Mouse (Mus musculus): ENCODE data around the gene Adora2b. TPM values are rescaled to one million over a fixed set of nuclear protein-coding genes. Genes with fewer than 3 reads are reported as not detected.

Adora2b gene
- polyA plus RNA-seq, 1 experiment from 2014 or later: 3.5 TPM

DNA sequence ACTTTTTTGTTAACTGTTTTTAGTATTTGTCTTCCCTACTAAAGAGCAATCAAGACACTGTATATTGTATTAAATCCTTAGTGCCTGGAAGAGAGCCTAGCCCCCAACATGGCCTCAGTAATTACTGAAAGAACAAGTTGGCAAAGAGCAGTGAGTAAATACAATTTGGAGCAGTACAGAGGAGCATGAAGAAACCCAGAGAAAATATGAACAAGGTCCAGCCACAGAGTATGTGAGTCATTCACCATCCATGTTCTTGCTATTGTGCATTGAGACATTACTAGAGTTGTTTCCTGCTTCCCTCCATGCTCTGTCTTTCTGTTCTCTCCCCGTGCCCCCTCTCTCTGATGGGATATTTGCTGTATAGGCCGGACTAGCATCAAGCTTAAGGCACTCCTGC, 45.3 kb downstream of the Adora2b start:
- no peaks in the 10 kb centered on the region for H3K27me3 ChIP-seq
- no peaks in the 10 kb centered on the region for H3K9me3 ChIP-seq
- no peak overlapping the region for H3K27ac ChIP-seq (replicated peaks)
- no peak overlapping the region for H3K4me3 ChIP-seq
- no peaks in the 10 kb centered on the region; the same call in 1 of the 2 replicates for H3K4me1 ChIP-seq
- no peak for ATAC-seq (ENCODE audit: low FRiP score, low read depth)
- H3K36me3 ChIP-seq: peaks cover 24% of the 10 kb centered on the region
- no peak overlapping the region for H3K4me2 ChIP-seq (replicated peaks)
- 80% methylated on average over 2 of the region's 2 CpGs for WGBS
- H3K9ac ChIP-seq (replicated peaks): no peak overlapping the region

DNA sequence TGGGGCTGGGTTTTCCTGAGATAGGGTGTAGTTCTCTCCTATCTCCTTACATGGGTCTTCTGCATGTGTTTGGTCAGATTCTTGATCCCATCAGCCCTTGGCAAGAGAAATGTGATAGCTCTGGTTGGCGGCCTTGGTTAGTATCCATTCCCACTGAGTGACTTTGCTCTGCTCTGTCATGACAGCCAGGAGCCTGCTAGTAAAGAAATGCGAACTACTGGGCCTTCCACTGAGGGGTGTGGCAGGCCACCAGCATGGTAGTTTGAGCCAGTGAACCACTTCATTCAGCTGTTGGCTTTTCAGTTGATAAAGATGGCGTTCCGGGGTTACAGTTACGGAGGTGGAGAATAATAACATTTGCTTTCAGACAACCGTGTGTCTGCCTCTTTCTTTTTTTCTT, 50.1 kb downstream of the Adora2b start:
- Histone ChIP-seq H3K27ac (replicated peaks) (no peak overlapping the region), H3K36me3 (peaks cover 6% of the 10 kb centered on the region; the same call in 1 of the 2 replicates), H3K4me1 (no peaks in the 10 kb centered on the region; the same call in 1 of the 2 replicates), H3K4me2 (replicated peaks) (no peak overlapping the region), H3K9me3 (no peaks in the 10 kb centered on the region), H3K9ac (replicated peaks) (no peak overlapping the region), H3K27me3 (no peaks in the 10 kb centered on the region), H3K4me3 (no peak overlapping the region)
- WGBS: 91% methylated on average over 6 of the region's 6 CpGs
- ATAC-seq (ENCODE audit: low FRiP score, low read depth): no peak

DNA sequence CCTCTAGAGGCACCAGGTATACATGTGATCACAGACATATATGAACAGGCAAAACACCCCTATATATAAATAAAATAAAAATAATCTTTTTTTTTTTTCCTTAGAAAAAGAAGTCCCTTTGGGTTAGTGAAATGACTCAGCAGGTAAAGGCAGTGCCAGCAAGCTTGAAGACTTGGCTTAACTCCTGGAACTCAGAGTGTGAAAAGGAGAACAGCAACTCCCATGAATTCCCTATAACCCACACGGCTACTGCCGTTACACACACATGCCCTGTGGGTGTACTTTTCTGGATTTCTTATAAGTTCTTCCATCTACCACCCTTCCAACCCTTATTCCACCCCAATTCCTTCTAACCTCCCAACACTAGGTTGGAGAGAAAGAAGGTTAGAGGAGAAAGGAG, 57.1 kb downstream of the Adora2b start:
- H3K4me3 ChIP-seq: no peak overlapping the region
- H3K27me3 ChIP-seq: no peaks in the 10 kb centered on the region
- no peak overlapping the region for H3K27ac ChIP-seq (replicated peaks)
- no peaks in the 10 kb centered on the region for H3K9me3 ChIP-seq
- no peak overlapping the region for H3K9ac ChIP-seq (replicated peaks)
- peaks cover 26% of the 10 kb centered on the region for H3K36me3 ChIP-seq
- H3K4me1 ChIP-seq: no peaks in the 10 kb centered on the region
- H3K4me2 ChIP-seq (replicated peaks): no peak overlapping the region
- 96% methylated on average over 2 of the region's 2 CpGs for WGBS
- no peak for ATAC-seq (ENCODE audit: low FRiP score, low read depth)

DNA sequence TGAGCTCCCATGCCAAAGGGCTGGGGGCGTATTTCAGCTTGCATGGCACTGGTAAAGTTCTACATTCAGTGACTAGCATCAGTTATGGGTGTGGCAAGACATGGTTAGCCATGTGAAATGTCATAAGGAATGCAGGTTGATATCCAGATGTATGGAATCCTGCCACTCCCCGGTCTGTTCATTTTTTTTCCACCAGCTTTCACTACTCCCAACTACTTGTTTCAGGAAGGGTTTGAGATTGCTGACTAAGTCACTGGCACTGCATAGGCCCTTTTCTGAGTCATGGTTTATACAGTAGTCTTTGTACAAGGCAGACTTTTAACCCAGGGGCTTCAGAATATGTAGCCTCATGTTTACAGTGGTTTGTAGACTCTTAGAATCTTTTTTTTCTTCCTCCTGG, 60.5 kb downstream of the Adora2b start:
- 98% methylated on average over 2 of the region's 2 CpGs for WGBS
- H3K27ac ChIP-seq (replicated peaks): no peak overlapping the region
- no peak overlapping the region for H3K4me3 ChIP-seq
- peaks cover 50% of the 10 kb centered on the region for H3K36me3 ChIP-seq
- H3K9ac ChIP-seq (replicated peaks): no peak overlapping the region
- H3K27me3 ChIP-seq: no peaks in the 10 kb centered on the region
- H3K4me2 ChIP-seq (replicated peaks): no peak overlapping the region
- ATAC-seq (ENCODE audit: low FRiP score, low read depth): no peak
- H3K9me3 ChIP-seq: no peaks in the 10 kb centered on the region
- H3K4me1 ChIP-seq: no peaks in the 10 kb centered on the region

DNA sequence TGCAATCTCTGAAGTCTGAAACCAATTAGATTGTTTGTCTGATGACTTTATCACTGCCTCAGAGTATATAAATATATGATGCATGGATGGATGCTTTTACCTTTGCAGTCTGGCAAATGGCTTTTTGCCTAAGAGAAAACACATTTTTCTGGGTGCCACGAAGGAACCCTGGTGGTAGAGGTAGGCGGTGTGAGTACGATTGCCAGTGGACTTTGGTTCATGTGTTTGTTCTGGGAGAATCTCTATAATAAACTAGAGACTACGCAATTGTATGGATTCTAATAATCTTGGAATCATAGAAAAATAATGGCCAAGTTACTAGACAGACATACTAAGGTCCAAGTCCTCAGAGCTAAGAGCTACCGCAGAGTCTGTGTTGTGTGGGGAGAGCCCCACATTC, 66.2 kb downstream of the Adora2b start:
- Histone ChIP-seq H3K9ac (replicated peaks) (no peak overlapping the region), H3K4me2 (replicated peaks) (no peak overlapping the region), H3K4me3 (no peak overlapping the region), H3K27ac (replicated peaks) (no peak overlapping the region), H3K9me3 (no peaks in the 10 kb centered on the region), H3K4me1 (no peaks in the 10 kb centered on the region), H3K27me3 (no peaks in the 10 kb centered on the region), H3K36me3 (peaks cover 82% of the 10 kb centered on the region)
- whole genome bisulfite sequencing: 97% methylated on average over 5 of the region's 5 CpGs
- no peak for ATAC-seq (ENCODE audit: low FRiP score, low read depth)

Other genes starting within 250 kb of the Adora2b start
- gene Zswim7, start 32.4 kb downstream of the Adora2b start, polyA plus RNA-seq (2016; fragmentation: Nextera tagmentation; extraction: Ambion mirVana): 10.9 and 12.4 TPM in 2 replicates
- gene Ttc19, start 32.5 kb downstream of the Adora2b start, polyA plus RNA-seq (2016; fragmentation: Nextera tagmentation; extraction: Ambion mirVana): 31.3 and 33.0 TPM in 2 replicates
- gene Pigl, start 209.5 kb downstream of the Adora2b start, polyA plus RNA-seq (2016; fragmentation: Nextera tagmentation; extraction: Ambion mirVana): 11.2 and 12.0 TPM in 2 replicates
- 201 and 209 TPM in 2 replicates for gene Ncor1, start 209.6 kb downstream of the Adora2b start, polyA plus RNA-seq (2016; fragmentation: Nextera tagmentation; extraction: Ambion mirVana)

All from midbrain, embryonic 12.5 days (tissue).